28 mouse cellular contexts compared by ENCODE assay signal in genomic region chr6:142275721-142276442, GRCm38 (mm10). TPM values are rescaled to one million over a fixed set of nuclear protein-coding genes. Genes with fewer than 3 reads are reported as not detected.
DNase-seq lines count a peak whose midpoint lies in the region; ATAC-seq lines count a peak whose summit lies in the region.
"Had no signal": no experiment of that assay in that cellular context is flagged by ENCODE, and none has a peak within 500 bp of the region (broad histone marks: within the 10 kb centered on the region; RNA-seq: fewer than 3 reads in every experiment).

No protein-coding gene starts in this region.

- no peaks in the 10 kb centered on the region for H3K27me3 ChIP-seq in hindbrain, embryonic 11.5 days (ENCODE audit: control insufficient read depth, insufficient read depth, low read length)
- no peaks in the 10 kb centered on the region for H3K27me3 ChIP-seq in hindbrain, embryonic 14.5 days (ENCODE audit: control insufficient read depth, insufficient read depth, low read length)
- no peaks in the 10 kb centered on the region for H3K27me3 ChIP-seq in neural tube, embryonic 12.5 days (replicated peaks)
- no peaks in the 10 kb centered on the region for H3K27me3 ChIP-seq in neural tube, embryonic 15.5 days (replicated peaks)
- H3K27me3 ChIP-seq: embryonic facial prominence, embryonic 12.5 days; hindbrain, embryonic 13.5 days; intestine, embryonic 15.5 days; limb, embryonic 13.5 days; midbrain, embryonic 15.5 days had no signal

- no peak overlapping the region for H3K4me3 ChIP-seq in hindbrain, embryonic 11.5 days (ENCODE audit: low read depth, low read length)
- H3K4me3 ChIP-seq in hindbrain, embryonic 14.5 days (replicated peaks; ENCODE audit: low read length) = no peak overlapping the region
- H3K4me3 ChIP-seq in neural tube, embryonic 12.5 days = no peak overlapping the region
- no peak overlapping the region for H3K4me3 ChIP-seq in neural tube, embryonic 15.5 days (replicated peaks)
- H3K4me3 ChIP-seq: embryonic facial prominence, embryonic 12.5 days; hindbrain, embryonic 13.5 days; intestine, embryonic 15.5 days; layer of hippocampus, adult 2 months; limb, embryonic 13.5 days; midbrain, embryonic 15.5 days had no signal

- H3K27ac ChIP-seq in hindbrain, embryonic 11.5 days (ENCODE audit: low read depth, low read length) = no peak overlapping the region
- H3K27ac ChIP-seq in hindbrain, embryonic 14.5 days = no peak overlapping the region
- no peak overlapping the region for H3K27ac ChIP-seq in neural tube, embryonic 12.5 days
- H3K27ac ChIP-seq in neural tube, embryonic 15.5 days (replicated peaks) = no peak overlapping the region
- H3K27ac ChIP-seq: embryonic facial prominence, embryonic 12.5 days; hindbrain, embryonic 13.5 days; intestine, embryonic 15.5 days; layer of hippocampus, adult 2 months; limb, embryonic 13.5 days; liver, embryonic 14.5 days; midbrain, embryonic 15.5 days had no signal

- intact Hi-C loops in gastrocnemius, postnatal 36 days (cut with DNase I) = no loop called here

- no peaks in the 10 kb centered on the region for H3K9me3 ChIP-seq in hindbrain, embryonic 11.5 days (ENCODE audit: control insufficient read depth, low read length)
- no peaks in the 10 kb centered on the region for H3K9me3 ChIP-seq in hindbrain, embryonic 14.5 days (ENCODE audit: control insufficient read depth, low read length)
- H3K9me3 ChIP-seq in neural tube, embryonic 12.5 days = no peaks in the 10 kb centered on the region
- no peaks in the 10 kb centered on the region for H3K9me3 ChIP-seq in neural tube, embryonic 15.5 days (replicated peaks)
- H3K9me3 ChIP-seq: embryonic facial prominence, embryonic 12.5 days; hindbrain, embryonic 13.5 days; intestine, embryonic 15.5 days; limb, embryonic 13.5 days; midbrain, embryonic 15.5 days had no signal

- no peaks in the 10 kb centered on the region for H3K36me3 ChIP-seq in hindbrain, embryonic 11.5 days (ENCODE audit: control insufficient read depth, insufficient read depth, low read length)
- H3K36me3 ChIP-seq in hindbrain, embryonic 14.5 days (replicated peaks; ENCODE audit: control insufficient read depth, insufficient read depth) = no peaks in the 10 kb centered on the region
- H3K36me3 ChIP-seq in neural tube, embryonic 12.5 days = no peaks in the 10 kb centered on the region
- no peaks in the 10 kb centered on the region for H3K36me3 ChIP-seq in neural tube, embryonic 15.5 days
- H3K36me3 ChIP-seq: embryonic facial prominence, embryonic 12.5 days; hindbrain, embryonic 13.5 days; intestine, embryonic 15.5 days; limb, embryonic 13.5 days; midbrain, embryonic 15.5 days had no signal

- 0 out of 2 replicates have a peak, but pooled peaks have one; percentile 51 for ATAC-seq in hindbrain, embryonic 11.5 days (ENCODE audit: low FRiP score)
- ATAC-seq in hindbrain, embryonic 14.5 days (ENCODE audit: low FRiP score) = no peak
- ATAC-seq in neural tube, embryonic 12.5 days (ENCODE audit: low FRiP score, low read depth) = 0 out of 2 replicates have a peak, but pooled peaks have one; percentile 21
- no peak for ATAC-seq in neural tube, embryonic 15.5 days (ENCODE audit: low FRiP score)
- ATAC-seq: intestine, embryonic 15.5 days; midbrain, embryonic 15.5 days had no signal

- peak; percentile 6 for DNase-seq in hindbrain, embryonic 11.5 days (ENCODE audit: low spot score)
- no peak for DNase-seq in hindbrain, embryonic 14.5 days (ENCODE audit: low spot score)
- DNase-seq in embryo, embryonic 9.5 days (ENCODE audit: extremely low spot score) = peak; percentile 34
- no peak for DNase-seq in right cerebral cortex, postnatal 14 days
- DNase-seq in gastrocnemius, postnatal 36 days = no peak
- DNase-seq: adrenal gland, postnatal 10 days; B cell, adult 2 months; cerebellum, postnatal 10 days; heart, postnatal 10 days; kidney, postnatal 10 days; layer of hippocampus, postnatal 36 days; retina, postnatal 1 day; thymus, postnatal 36 days had no signal

- H3K4me1 ChIP-seq in hindbrain, embryonic 11.5 days (replicated peaks; ENCODE audit: control insufficient read depth, insufficient read depth, low read length) = no peaks in the 10 kb centered on the region
- no peaks in the 10 kb centered on the region for H3K4me1 ChIP-seq in hindbrain, embryonic 14.5 days (replicated peaks; ENCODE audit: control insufficient read depth, insufficient read depth, low read length)
- H3K4me1 ChIP-seq in neural tube, embryonic 12.5 days = no peaks in the 10 kb centered on the region
- H3K4me1 ChIP-seq in neural tube, embryonic 15.5 days = no peaks in the 10 kb centered on the region
- H3K4me1 ChIP-seq: embryonic facial prominence, embryonic 12.5 days; hindbrain, embryonic 13.5 days; intestine, embryonic 15.5 days; limb, embryonic 13.5 days; midbrain, embryonic 15.5 days had no signal

- H3K4me2 ChIP-seq in hindbrain, embryonic 11.5 days (replicated peaks; ENCODE audit: low read depth, low read length) = no peak overlapping the region
- H3K4me2 ChIP-seq in hindbrain, embryonic 14.5 days (replicated peaks) = no peak overlapping the region
- H3K4me2 ChIP-seq in neural tube, embryonic 12.5 days (replicated peaks) = no peak overlapping the region
- no peak overlapping the region for H3K4me2 ChIP-seq in neural tube, embryonic 15.5 days
- H3K4me2 ChIP-seq: embryonic facial prominence, embryonic 12.5 days; heart, embryonic 11.5 days; hindbrain, embryonic 13.5 days; intestine, embryonic 15.5 days; limb, embryonic 13.5 days; midbrain, embryonic 15.5 days had no signal

- no peak overlapping the region for H3K9ac ChIP-seq in hindbrain, embryonic 11.5 days (ENCODE audit: low read depth, low read length)
- no peak overlapping the region for H3K9ac ChIP-seq in hindbrain, embryonic 14.5 days
- H3K9ac ChIP-seq in neural tube, embryonic 12.5 days = no peak overlapping the region
- H3K9ac ChIP-seq in neural tube, embryonic 15.5 days (replicated peaks) = no peak overlapping the region
- H3K9ac ChIP-seq: embryonic facial prominence, embryonic 12.5 days; hindbrain, embryonic 13.5 days; intestine, embryonic 15.5 days; limb, embryonic 13.5 days; liver, embryonic 14.5 days; midbrain, embryonic 15.5 days had no signal

- WGBS in hindbrain, embryonic 11.5 days = 2% methylated on average over 4 of the region's 4 CpGs
- 2% methylated on average over 4 of the region's 4 CpGs for WGBS in hindbrain, embryonic 14.5 days
- 12% methylated on average over 4 of the region's 4 CpGs for WGBS in neural tube, embryonic 12.5 days
- WGBS in neural tube, embryonic 15.5 days = 16% methylated on average over 4 of the region's 4 CpGs

RNA-seq across cellular contexts. Expression of gene Iapp, which starts 22.3 kb away (rescaled TPM):
- polyA plus RNA-seq in hindbrain, embryonic 11.5 days (2014; fragmentation: Nextera tagmentation; extraction: Ambion mirVana) = 0.31 and 0.62 TPM in 2 replicates
- polyA plus RNA-seq in hindbrain, embryonic 14.5 days (2014; fragmentation: Nextera tagmentation; extraction: Ambion mirVana) = not detected in 2 replicates
- not detected in 2 replicates for polyA plus RNA-seq in neural tube, embryonic 12.5 days (2016; fragmentation: Nextera tagmentation; extraction: Ambion mirVana)
- 0.19 and 0.52 TPM in 2 replicates for polyA plus RNA-seq in neural tube, embryonic 15.5 days (2015; fragmentation: Nextera tagmentation; extraction: Ambion mirVana)
- not detected for total RNA-seq in gastrocnemius, postnatal 36 days (2021)
- total RNA-seq: adrenal gland, postnatal 10 days; gastrocnemius, adult 18-20 months; granulocyte monocyte progenitor cell, adult 5-6 weeks; heart, postnatal 10 days; layer of hippocampus, adult 2 months; layer of hippocampus, postnatal 36 days; left cerebral cortex, postnatal 14 days had no signal
- polyA plus RNA-seq: heart, embryonic 11.5 days; limb, embryonic 13.5 days; lung, embryonic 16.5 days; midbrain, embryonic 15.5 days; testis, adult 2 months had no signal

RNA-seq across cellular contexts. Expression of gene Slco1a5, which starts 46.9 kb away (rescaled TPM):
- polyA plus RNA-seq in hindbrain, embryonic 11.5 days (2014; fragmentation: Nextera tagmentation; extraction: Ambion mirVana) = 0.65 and 0.80 TPM in 2 replicates
- polyA plus RNA-seq in hindbrain, embryonic 14.5 days (2014; fragmentation: Nextera tagmentation; extraction: Ambion mirVana) = 0.40 and 0.75 TPM in 2 replicates
- 0.20 and 0.22 TPM in 2 replicates for polyA plus RNA-seq in neural tube, embryonic 12.5 days (2016; fragmentation: Nextera tagmentation; extraction: Ambion mirVana)
- 0.06 and 0.14 TPM in 2 replicates for polyA plus RNA-seq in neural tube, embryonic 15.5 days (2015; fragmentation: Nextera tagmentation; extraction: Ambion mirVana)
- not detected for total RNA-seq in gastrocnemius, postnatal 36 days (2021)
- total RNA-seq: adrenal gland, postnatal 10 days; gastrocnemius, adult 18-20 months; granulocyte monocyte progenitor cell, adult 5-6 weeks; heart, postnatal 10 days; layer of hippocampus, adult 2 months; layer of hippocampus, postnatal 36 days; left cerebral cortex, postnatal 14 days had no signal
- polyA plus RNA-seq: embryonic facial prominence, embryonic 12.5 days; heart, embryonic 11.5 days; intestine, embryonic 15.5 days; limb, embryonic 13.5 days; liver, embryonic 14.5 days had no signal

Comparison
In these comparisons a context has a peak if more than half of its experiments do, and no peak if none do; other contexts are left out.
1. ATAC-seq: peak in hindbrain, embryonic 11.5 days (single experiment) and neural tube, embryonic 12.5 days (single experiment); none in hindbrain, embryonic 14.5 days (single experiment) and neural tube, embryonic 15.5 days (single experiment).
2. DNase-seq: peak in hindbrain, embryonic 11.5 days (single experiment) and embryo, embryonic 9.5 days (single experiment); none in hindbrain, embryonic 14.5 days (single experiment), right cerebral cortex, postnatal 14 days (single experiment) and gastrocnemius, postnatal 36 days (0 of 2).